Mouse (Mus musculus) liver, embryonic 12.5 days (tissue): ENCODE data around the gene Cacnb4. TPM values are rescaled to one million over a fixed set of nuclear protein-coding genes. Genes with fewer than 3 reads are reported as not detected.

Experiments used
- ATAC-seq: fragments of 200-750 bp; cut with Nextera tagmentation; 2 replicates; pipeline ENCODE4 v1.8.0; 2017; ENCODE audit warnings: moderate number of reproducible peaks, mild to moderate bottlenecking, moderate library complexity
- H3K27ac ChIP-seq: fragments of 300-500 bp; sonication (generic); 2 replicates; pipeline ENCODE4 v1.5.1; 2016; ENCODE audit warnings: mild to moderate bottlenecking
- H3K27me3 ChIP-seq: fragments of 300-500 bp; sonication (generic); replicated peaks from 2 replicates; pipeline ENCODE4 v1.6.1; 2016; ENCODE audit warnings: mild to moderate bottlenecking, moderate library complexity
- H3K36me3 ChIP-seq: fragments of 300-500 bp; sonication (generic); 2 replicates; pipeline ENCODE4 v1.6.1; 2016; ENCODE audit warnings: mild to moderate bottlenecking, moderate library complexity
- H3K4me1 ChIP-seq: fragments of 300-500 bp; sonication (generic); 2 replicates; pipeline ENCODE4 v1.6.1; 2016
- H3K4me2 ChIP-seq: fragments of 300-500 bp; sonication (generic); 2 replicates; pipeline ENCODE4 v1.6.1; 2016; ENCODE audit warnings: mild to moderate bottlenecking, moderate library complexity
- H3K4me3 ChIP-seq: fragments of 300-500 bp; sonication (generic); 2 replicates; pipeline ENCODE4 v1.5.1; 2016; ENCODE audit warnings: mild to moderate bottlenecking, moderate library complexity
- H3K9ac ChIP-seq: fragments of 300-500 bp; sonication (generic); 2 replicates; pipeline ENCODE4 v1.6.1; 2016; ENCODE audit warnings: mild to moderate bottlenecking, moderate library complexity
- H3K9me3 ChIP-seq: fragments of 300-500 bp; sonication (generic); replicated peaks from 2 replicates; pipeline ENCODE4 v1.6.1; 2016; ENCODE audit warnings: mild to moderate bottlenecking, moderate library complexity
- WGBS: fragments of 180-500 bp; shearing (Covaris S2); methylation state at CpG from one replicate; pipeline ENCODE4 v1.1.7; 2016; ENCODE audit not compliant: insufficient replicate concordance; 5-methylcytosine and 5-hydroxymethylcytosine counted together
- polyA plus RNA-seq: library from polyadenylated mRNA; unstranded; fragments of >200 nt; fragmentation: Nextera tagmentation; extraction: Ambion mirVana; gene quantifications from 2 replicates; pipeline ENCODE4 v1.2.1, GENCODE M21; 2016

Gene Cacnb4
- polyA plus RNA-seq, 1 experiment from 2014 or later, result 0.31 TPM

DNA sequence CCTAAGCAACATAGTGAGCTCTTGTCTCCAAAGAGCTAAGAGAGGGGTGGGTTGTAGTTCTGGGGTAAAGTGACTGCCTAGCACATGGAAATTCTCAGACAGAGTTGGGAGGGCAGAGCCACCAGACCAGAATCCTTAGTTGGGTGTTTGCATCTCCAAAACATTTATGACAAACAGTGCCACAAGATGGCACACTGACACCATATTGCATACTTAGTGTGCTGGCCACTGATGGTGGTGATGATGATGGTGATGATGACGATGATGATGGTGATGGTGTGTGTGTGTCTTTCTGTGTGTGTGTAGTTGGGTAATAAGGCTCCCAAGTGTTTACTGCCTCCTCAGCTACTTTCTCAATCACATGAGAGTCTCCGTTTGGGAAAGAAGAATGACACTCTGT is 54.0 kb downstream of the Cacnb4 start:
- 48% methylated on average over 2 of the region's 2 CpGs for WGBS
- no peak for ATAC-seq
- Histone ChIP-seq H3K4me2 (no peak overlapping the region), H3K27me3 (no peaks in the 10 kb centered on the region), H3K9ac (no peak overlapping the region), H3K27ac (no peak overlapping the region), H3K4me3 (no peak overlapping the region), H3K36me3 (no peaks in the 10 kb centered on the region), H3K4me1 (peaks cover 11% of the 10 kb centered on the region; the same call in 1 of the 2 replicates), H3K9me3 (no peaks in the 10 kb centered on the region)

DNA sequence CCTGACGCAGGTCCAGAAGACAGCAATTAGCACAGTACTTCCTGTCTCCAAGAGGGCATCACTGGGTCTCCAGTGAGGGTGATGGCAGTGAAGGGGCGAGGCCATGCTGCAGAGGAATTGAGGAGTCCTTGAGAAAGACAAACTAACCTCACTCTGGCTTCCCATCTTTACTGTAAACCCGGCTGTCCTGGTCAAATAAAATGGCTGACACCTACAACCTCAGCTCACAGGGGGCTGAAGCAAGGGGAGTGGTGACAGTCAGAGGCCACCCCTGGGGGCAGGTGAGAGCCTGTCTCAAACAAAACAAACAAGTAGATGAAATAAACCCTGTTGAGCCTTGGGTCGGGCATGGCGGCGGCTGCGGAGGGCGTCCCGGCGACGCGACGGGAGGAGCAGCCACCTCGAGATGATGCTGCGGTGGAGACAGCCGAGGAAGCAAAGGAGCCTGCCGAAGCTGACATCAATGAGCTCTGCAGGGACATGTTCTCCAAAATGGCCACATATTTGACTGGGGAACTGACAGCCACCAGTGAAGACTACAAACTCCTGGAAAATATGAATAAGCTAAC is 57.1 kb downstream of the Cacnb4 start:
- H3K27ac ChIP-seq, result no peak overlapping the region
- H3K9ac ChIP-seq, result no peak overlapping the region
- peaks cover 11% of the 10 kb centered on the region; the same call in 1 of the 2 replicates for H3K4me1 ChIP-seq
- 61% methylated on average over 17 of the region's 17 CpGs for WGBS
- peak; percentile 46 for ATAC-seq
- H3K4me2 ChIP-seq, result peak overlapping the region; percentile 55
- no peaks in the 10 kb centered on the region for H3K36me3 ChIP-seq
- no peaks in the 10 kb centered on the region for H3K27me3 ChIP-seq
- peak overlapping the region; percentile 41 for H3K4me3 ChIP-seq
- no peaks in the 10 kb centered on the region for H3K9me3 ChIP-seq

DNA sequence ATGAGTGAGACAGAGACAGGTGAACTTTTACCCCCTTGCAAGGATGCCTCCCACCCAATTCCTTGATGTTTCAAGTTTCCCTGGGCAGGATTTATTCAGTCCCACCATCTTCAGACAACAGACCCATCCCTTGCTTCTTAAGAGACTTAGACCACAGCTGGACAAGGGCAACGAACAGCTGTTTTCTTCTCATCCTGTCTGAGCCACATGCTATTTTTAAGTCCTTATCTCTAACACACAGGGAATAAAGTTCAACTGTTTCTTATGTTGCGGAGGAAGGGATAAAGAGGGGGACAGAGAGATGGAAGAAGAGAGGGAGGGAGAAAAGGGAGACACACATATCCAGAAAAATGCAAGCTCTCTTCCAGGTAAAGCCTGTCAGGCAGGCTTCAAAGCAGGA is 57.8 kb downstream of the Cacnb4 start:
- H3K9ac ChIP-seq, result no peak overlapping the region
- peak overlapping the region; percentile 55 for H3K4me2 ChIP-seq
- H3K27ac ChIP-seq, result no peak overlapping the region
- 11% methylated on average over 2 of the region's 2 CpGs for WGBS
- H3K4me1 ChIP-seq, result peaks cover 11% of the 10 kb centered on the region; the same call in 1 of the 2 replicates
- no peaks in the 10 kb centered on the region for H3K36me3 ChIP-seq
- no peaks in the 10 kb centered on the region for H3K27me3 ChIP-seq
- H3K4me3 ChIP-seq, result peak overlapping the region; percentile 41; the same call in 1 of the 2 replicates
- ATAC-seq, result peak; percentile 30; the same call in 1 of the 2 replicates
- H3K9me3 ChIP-seq, result no peaks in the 10 kb centered on the region

DNA sequence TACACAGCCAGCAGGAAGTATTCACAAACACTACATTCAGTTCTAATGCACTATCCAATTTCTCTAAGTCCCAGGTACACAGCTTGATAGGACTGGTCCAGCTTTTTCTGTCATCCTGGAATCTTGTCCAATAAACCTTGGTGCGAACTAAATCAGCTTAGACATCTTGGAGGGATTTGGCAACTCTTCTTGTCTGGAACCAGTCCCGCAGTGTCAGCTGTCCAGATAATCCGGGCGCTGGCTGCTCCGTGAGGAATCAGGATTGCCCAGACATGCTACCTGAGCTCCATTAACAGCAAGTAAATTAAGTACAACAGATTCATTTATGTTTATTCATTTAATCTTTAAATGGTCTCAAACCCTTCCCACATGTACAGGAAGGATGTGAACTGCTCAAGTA is 61.2 kb downstream of the Cacnb4 start:
- no peaks in the 10 kb centered on the region for H3K27me3 ChIP-seq

DNA sequence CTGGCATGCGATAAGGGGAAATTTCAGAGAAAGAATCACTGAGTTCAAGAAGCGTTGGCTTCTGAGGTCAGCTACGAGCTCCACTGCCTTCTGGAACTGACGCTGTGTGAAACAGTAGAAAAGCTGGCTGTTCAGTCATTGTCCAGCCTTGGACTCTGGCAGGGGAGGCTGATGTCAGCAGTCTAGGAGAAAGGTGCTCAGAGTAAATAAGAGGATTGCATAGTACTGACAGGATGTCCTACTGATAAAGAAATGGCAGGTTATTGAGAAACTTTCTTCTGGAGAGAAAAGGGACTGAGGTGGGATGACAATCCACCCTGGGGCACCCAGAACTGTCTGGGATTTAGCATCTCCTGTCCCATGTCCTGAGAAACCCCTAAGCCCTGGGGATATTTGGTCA is 62.7 kb downstream of the Cacnb4 start:
- Histone ChIP-seq H3K27ac (no peak overlapping the region), H3K9me3 (no peaks in the 10 kb centered on the region), H3K9ac (no peak overlapping the region), H3K4me3 (no peak overlapping the region), H3K27me3 (no peaks in the 10 kb centered on the region), H3K36me3 (no peaks in the 10 kb centered on the region), H3K4me1 (peaks cover 4% of the 10 kb centered on the region; the same call in 1 of the 2 replicates), H3K4me2 (no peak overlapping the region)
- WGBS, result 69% methylated on average over 4 of the region's 4 CpGs
- peak; percentile 65 for ATAC-seq

More for the DNA sequence above, 61.2 kb downstream of the Cacnb4 start:
- Histone ChIP-seq H3K36me3 (no peaks in the 10 kb centered on the region), H3K27ac (no peak overlapping the region), H3K4me1 (peaks cover 11% of the 10 kb centered on the region; the same call in 1 of the 2 replicates), H3K9ac (no peak overlapping the region), H3K4me3 (no peak overlapping the region), H3K4me2 (no peak overlapping the region), H3K9me3 (no peaks in the 10 kb centered on the region)
- ATAC-seq, result no peak
- 83% methylated on average over 5 of the region's 5 CpGs for WGBS

DNA sequence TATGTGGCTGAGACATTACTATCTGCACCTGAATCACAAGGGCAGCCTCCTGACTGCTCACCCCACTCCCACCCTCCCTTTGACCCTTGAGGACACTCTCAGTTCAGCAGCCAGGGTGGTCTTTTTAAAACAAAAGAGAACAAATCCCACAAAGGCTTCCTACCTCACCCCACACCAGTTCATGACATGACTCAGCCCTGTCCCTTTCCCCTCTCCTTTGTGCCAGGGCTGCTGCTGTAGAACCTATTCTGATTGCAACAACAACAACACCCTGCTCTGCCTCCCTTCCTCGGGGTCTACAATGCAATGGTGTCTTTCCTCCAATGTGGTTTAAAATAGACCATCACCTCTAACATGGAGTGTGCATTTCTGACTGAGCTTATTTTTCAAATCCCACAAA is 67.1 kb downstream of the Cacnb4 start:
- no peak overlapping the region for H3K9ac ChIP-seq
- H3K9me3 ChIP-seq, result no peaks in the 10 kb centered on the region
- no peak overlapping the region for H3K4me2 ChIP-seq
- H3K4me3 ChIP-seq, result no peak overlapping the region
- 36% methylated on average over 1 of the region's 1 CpGs for WGBS
- ATAC-seq, result no peak
- H3K4me1 ChIP-seq, result 0 out of 2 replicates have a peak, but pooled peaks cover 7% of the 10 kb centered on the region
- no peaks in the 10 kb centered on the region for H3K27me3 ChIP-seq
- H3K36me3 ChIP-seq, result no peaks in the 10 kb centered on the region
- H3K27ac ChIP-seq, result no peak overlapping the region

DNA sequence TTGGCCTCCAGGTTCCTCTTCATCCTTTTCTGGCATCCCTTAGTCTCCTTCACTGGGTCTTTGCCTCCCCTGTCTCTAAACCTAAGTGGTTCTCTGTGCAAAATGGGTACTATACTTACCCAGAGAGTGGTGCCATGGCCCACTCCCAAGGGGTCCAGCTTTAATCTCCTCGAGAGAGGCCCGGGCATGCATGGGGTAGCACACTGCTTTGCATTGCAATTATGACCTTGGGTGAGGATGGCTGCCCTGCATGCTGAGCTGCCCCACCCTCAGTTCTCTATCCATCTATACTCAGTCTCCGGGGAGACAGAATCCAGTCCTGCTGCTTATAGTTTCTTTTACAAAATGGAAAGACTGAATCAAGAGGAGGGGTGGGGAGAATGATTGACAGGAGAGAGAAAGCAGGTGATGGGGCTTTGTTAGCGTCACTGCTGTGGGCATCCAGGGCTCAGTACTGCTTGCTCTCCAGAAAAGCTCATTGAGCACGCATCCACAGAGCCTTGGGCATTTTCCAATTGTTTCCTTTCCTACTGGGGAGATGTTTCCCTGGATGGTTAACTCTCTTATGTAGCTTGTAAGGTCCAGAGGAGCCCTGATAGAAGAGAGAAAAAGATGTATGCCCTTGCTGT is 68.7 kb downstream of the Cacnb4 start:
- Histone ChIP-seq H3K4me2 (no peak overlapping the region), H3K27ac (no peak overlapping the region), H3K4me1 (0 out of 2 replicates have a peak, but pooled peaks cover 15% of the 10 kb centered on the region), H3K27me3 (no peaks in the 10 kb centered on the region), H3K4me3 (no peak overlapping the region), H3K9ac (no peak overlapping the region), H3K9me3 (no peaks in the 10 kb centered on the region), H3K36me3 (no peaks in the 10 kb centered on the region)
- WGBS, result 55% methylated on average over 5 of the region's 5 CpGs
- no peak for ATAC-seq

DNA sequence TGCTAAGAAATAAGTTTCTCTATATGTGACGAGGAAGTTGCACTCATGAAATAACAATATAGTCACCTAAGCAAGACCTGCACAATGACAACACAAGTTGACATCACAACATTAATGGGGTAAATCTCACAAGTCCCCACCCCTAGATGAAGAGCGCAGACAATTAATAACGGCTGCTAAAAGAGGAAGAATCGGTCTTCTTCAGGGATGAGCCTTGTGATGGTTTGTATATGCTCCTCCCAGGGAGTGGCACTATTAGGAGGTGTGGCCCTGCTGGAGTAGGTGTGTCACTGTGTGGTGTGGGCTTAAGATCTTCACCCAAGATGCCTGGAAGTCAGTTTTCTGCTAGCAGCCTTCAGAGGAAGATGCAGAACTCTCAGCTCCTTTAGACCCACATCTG is 70.3 kb downstream of the Cacnb4 start:
- H3K4me3 ChIP-seq, result no peak overlapping the region
- WGBS, result 69% methylated on average over 4 of the region's 4 CpGs
- H3K27ac ChIP-seq, result no peak overlapping the region
- no peaks in the 10 kb centered on the region for H3K36me3 ChIP-seq
- no peak for ATAC-seq
- no peak overlapping the region for H3K9ac ChIP-seq
- H3K4me2 ChIP-seq, result no peak overlapping the region
- H3K4me1 ChIP-seq, result 0 out of 2 replicates have a peak, but pooled peaks cover 15% of the 10 kb centered on the region
- H3K27me3 ChIP-seq, result no peaks in the 10 kb centered on the region
- no peaks in the 10 kb centered on the region for H3K9me3 ChIP-seq

DNA sequence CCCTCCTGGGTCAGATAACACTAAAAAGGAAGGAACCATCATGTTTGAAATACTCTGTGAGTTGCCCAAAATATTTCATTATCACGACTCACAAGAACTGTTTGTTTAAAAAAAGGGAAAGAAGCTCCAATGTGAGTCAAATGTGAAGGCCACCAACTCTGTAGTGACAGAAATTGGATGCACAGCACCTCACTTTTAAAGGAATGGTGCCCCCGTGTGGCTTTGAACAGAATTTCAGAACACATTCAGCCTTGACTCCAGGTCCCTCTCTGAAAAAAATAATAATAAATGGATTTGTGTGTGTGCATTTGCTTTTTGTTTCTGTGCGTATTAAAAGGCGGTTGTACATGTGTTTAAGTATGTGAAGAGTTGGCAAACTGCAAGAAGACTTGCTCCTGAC is 71.3 kb downstream of the Cacnb4 start:
- Histone ChIP-seq H3K9ac (no peak overlapping the region), H3K4me3 (no peak overlapping the region), H3K9me3 (no peaks in the 10 kb centered on the region), H3K4me1 (0 out of 2 replicates have a peak, but pooled peaks cover 15% of the 10 kb centered on the region), H3K36me3 (no peaks in the 10 kb centered on the region), H3K27me3 (no peaks in the 10 kb centered on the region), H3K27ac (no peak overlapping the region), H3K4me2 (no peak overlapping the region)
- ATAC-seq, result no peak
- WGBS, result 17% methylated on average over 4 of the region's 4 CpGs

DNA sequence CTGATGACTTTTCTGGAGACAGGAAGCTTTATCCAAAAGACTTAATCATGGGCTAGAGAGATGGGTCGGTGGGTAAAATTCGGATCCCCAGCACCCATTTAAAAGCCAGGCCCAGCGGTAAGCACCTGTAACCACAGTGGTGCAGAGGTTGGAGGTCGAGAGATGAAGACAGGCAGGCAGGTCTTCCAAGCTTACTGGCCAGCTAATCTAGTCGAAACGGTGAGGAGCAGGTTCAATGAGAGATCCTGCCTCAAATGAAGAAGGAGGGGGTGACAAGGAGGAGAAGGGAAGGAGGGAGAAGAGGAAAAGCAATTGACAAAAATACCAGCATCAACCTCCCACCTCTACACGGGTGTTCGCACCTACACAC is 72.0 kb downstream of the Cacnb4 start:
- ATAC-seq, result no peak
- no peak overlapping the region for H3K9ac ChIP-seq
- no peaks in the 10 kb centered on the region for H3K27me3 ChIP-seq
- no peak overlapping the region for H3K4me2 ChIP-seq
- 69% methylated on average over 8 of the region's 8 CpGs for WGBS
- H3K4me1 ChIP-seq, result 0 out of 2 replicates have a peak, but pooled peaks cover 15% of the 10 kb centered on the region
- H3K36me3 ChIP-seq, result no peaks in the 10 kb centered on the region
- H3K4me3 ChIP-seq, result no peak overlapping the region
- no peaks in the 10 kb centered on the region for H3K9me3 ChIP-seq
- H3K27ac ChIP-seq, result peak overlapping the region; percentile 49; the same call in 1 of the 2 replicates

DNA sequence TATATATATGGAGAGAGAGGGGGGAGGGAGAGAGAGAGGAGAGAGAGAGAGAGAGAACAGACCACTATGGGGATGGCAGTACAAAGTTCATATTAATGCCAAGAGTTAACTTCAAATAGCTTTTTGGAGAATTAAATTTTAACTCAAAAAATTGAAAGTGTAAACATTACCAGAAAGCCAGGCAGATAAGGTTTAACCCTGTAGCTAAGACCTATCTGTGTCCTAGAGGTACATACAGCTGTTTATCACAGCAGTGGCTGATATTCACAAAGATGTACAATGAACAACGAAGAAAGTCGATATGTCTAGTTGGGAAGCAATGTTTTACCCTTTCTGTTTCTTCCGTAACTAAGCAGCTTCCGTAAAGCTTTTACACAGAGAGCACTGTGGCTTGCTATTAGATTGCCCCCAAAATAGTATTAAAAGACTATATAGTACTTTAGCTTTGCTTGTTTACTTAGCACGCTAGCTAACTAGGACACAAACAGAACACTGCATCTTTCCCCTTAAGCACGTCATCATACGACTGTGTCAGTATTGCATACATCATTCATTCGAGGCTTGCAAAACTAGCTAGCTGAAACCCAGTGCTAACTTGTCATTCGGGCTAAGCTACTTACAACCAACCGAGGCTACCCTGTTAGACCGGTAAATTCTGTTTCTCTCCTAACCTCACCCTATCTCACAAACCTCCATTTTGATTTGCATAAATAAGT is 72.5 kb downstream of the Cacnb4 start:
- H3K4me1 ChIP-seq, result 0 out of 2 replicates have a peak, but pooled peaks cover 15% of the 10 kb centered on the region
- H3K9ac ChIP-seq, result no peak overlapping the region
- H3K4me3 ChIP-seq, result no peak overlapping the region
- peak; percentile 48 for ATAC-seq
- H3K4me2 ChIP-seq, result 0 out of 2 replicates have a peak overlapping the region, but pooled peaks have one; percentile 4
- WGBS, result 67% methylated on average over 11 of the region's 11 CpGs
- no peaks in the 10 kb centered on the region for H3K9me3 ChIP-seq
- no peaks in the 10 kb centered on the region for H3K36me3 ChIP-seq
- peak overlapping the region; percentile 49; the same call in 1 of the 2 replicates for H3K27ac ChIP-seq
- no peaks in the 10 kb centered on the region for H3K27me3 ChIP-seq

DNA sequence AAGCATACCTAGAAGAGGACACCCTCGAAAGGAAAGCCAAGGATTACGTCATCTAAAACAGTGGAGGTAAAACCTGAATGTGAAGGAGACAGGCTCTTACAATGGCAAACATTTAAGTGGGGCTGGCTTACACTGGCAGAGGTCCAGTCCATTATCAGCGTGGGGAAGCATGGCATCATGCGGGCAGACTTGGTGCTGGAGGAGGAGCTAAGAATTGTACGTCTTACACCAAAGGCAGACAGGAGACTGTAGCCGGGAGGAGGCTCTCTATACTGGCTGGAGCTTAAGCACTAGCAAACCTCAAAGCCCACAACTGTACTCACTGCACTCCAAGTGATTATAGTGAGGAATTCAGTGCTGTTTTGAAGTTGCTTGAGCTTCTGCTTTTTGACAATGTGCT is 73.2 kb downstream of the Cacnb4 start:
- no peak overlapping the region for H3K9ac ChIP-seq
- 39% methylated on average over 6 of the region's 6 CpGs for WGBS
- peak overlapping the region; percentile 67 for H3K27ac ChIP-seq
- ATAC-seq, result no peak
- no peak overlapping the region for H3K4me2 ChIP-seq
- H3K4me3 ChIP-seq, result no peak overlapping the region
- H3K27me3 ChIP-seq, result no peaks in the 10 kb centered on the region
- H3K4me1 ChIP-seq, result peaks cover 21% of the 10 kb centered on the region
- no peaks in the 10 kb centered on the region for H3K9me3 ChIP-seq
- no peaks in the 10 kb centered on the region for H3K36me3 ChIP-seq
